Mouse (Mus musculus) gastrocnemius, postnatal 4 days (tissue): ENCODE results near the gene Olfr508. TPM values are rescaled to one million over a fixed set of nuclear protein-coding genes. Genes with fewer than 3 reads are reported as not detected.
"Not testable (repeated sequence)": the region's sequence is repeated elsewhere in the genome, so short reads cannot be mapped to it uniquely, and the experiment has no call there.

Experiments used
- DNase-seq, 2 experiments: peaks; one replicate each; pipeline ENCODE4 v3.0.0; 2021 to 2022; ENCODE audit warnings: low spot score in 2 of 2, mixed read lengths in 2 of 2
- long read RNA-seq, 2 experiments: library from polyadenylated mRNA; stranded (forward); transcript quantifications; one replicate each; pipeline ENCODE4 v2.0.0; 2021
- total RNA-seq, 2 experiments: library from RNA; stranded (reverse); gene quantifications; 2 replicates each; pipeline ENCODE4 v1.2.3; 2021

Olfr508 gene
- total RNA-seq: not detected
- long read RNA-seq, experiment 1: 0 reads
- long read RNA-seq, experiment 2: 0 reads

GRCm38 (mm10) chr7:108629694-108630093, at the start of gene Olfr508:
Gene Olfr508 (plus strand): TSS chr7:108629994.
- DNase-seq: no peak

- DNase-seq: no peak
Measured at GRCm38 (mm10) chr7:108589797-108590196, 40.0 kb upstream of the Olfr508 start.

DNA sequence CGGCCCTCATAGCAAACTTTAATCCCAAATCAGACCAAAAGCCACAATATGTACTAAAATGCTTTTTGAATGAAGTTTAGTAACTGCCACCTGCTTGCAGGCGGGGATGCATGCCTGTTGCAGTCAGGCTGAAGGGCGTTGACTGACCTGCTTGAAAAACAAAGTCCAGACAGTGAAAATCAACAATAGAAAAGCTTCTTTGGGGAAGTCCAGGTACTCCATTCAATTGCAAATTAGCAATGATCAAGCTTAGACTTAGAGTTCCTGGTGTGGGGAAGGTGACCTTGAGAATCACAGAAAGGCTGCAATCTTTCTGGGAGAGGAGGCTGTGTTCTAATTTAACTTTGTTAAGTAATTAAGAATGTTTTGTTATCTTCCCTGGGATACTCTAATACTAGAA, 27.9 kb upstream of the Olfr508 start:
- not testable (repeated sequence) for DNase-seq

GRCm38 (mm10) chr7:108610487-108610886, 19.3 kb upstream of the Olfr508 start, which contains the start of gene Olfr506:
Gene Olfr506 (plus strand): TSS chr7:108610787.
- no peak for DNase-seq

DNA sequence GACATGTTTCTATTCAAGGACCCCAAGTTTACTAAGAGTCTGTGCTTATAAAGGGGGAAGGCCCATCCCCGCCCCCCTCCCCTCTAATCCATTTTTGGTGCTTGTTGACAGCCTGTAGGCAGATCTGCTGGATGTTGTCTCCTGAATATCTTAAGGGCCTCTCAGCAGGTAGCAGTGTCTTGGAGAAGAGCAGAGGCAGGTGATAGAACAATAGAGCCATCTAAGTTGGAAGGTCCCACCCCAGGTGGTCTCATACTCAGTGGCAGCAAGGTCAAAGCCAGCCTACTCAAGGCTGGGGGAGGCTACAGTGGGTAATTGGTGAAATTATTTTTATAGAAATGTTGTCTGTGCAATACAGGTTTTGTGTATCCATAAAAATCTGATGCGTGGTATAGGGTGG, 15.7 kb upstream of the Olfr508 start:
- DNase-seq: no peak

DNA sequence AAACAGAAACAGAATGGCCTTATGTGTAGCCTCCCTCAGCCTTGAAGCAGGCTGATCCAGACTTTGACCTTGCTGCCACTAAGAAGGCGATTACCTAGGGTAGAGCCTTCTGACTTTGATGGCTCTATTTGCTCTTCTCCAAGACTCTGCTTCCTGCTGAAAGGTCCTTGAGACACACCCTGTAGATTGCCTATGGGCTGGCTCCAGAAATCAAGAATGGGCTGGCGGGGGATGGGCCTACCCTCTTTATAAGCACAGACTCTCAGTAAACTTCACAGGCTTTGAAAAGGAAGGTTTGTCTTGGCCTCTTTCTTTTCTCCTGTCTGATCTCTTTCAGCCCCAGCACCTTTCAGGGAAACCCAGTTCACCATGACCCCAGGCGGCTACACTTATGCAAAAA, 13.0 kb upstream of the Olfr508 start:
- DNase-seq: not testable (repeated sequence)

DNA sequence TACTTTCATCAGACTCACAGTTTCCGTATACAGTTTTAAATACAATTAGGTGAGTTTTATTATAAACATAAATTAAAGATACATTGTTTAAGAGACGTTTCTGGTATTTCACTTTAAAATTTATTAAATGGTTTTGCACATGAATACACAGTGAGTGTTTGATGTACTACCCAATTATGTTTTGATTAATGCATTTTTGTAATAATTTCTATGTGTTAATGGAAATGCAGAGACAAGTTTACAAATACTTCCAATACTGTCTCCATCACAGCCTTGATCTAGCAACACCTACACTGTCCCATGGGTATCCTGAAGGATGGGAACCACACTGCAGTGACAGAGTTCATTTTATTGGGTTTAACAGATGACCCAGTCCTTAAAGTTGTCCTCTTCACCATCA, 8.3 kb upstream of the Olfr508 start, which contains the start of gene Olfr507:
Gene Olfr507, plus strand, starts transcription at position 301 of the 400 bp plus-strand sequence.
- no peak for DNase-seq

DNA sequence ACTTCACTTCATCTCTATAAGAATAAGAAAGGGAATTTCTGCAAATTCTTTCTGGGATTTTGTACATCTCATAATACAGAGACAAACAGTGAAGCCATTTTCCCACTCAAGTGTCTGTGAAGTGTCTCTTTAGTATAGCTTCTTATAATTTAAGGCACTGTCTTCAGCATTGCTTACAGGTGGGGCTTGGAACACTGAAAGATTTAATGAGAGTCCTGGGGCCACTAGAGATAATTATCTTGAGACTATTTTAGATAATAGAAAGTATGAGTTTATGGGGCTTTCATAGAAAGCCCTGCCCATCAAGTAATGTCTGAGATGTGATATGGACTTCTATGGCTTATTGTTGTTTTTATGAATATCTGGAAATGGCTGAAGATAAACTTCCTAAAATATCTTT, 22.0 kb downstream of the Olfr508 start, which contains the start of gene Olfr509:
Gene Olfr509, minus strand, starts transcription at position 101 of the 400 bp plus-strand sequence.
- DNase-seq: no peak

- DNase-seq: no peak
Measured at GRCm38 (mm10) chr7:108662419-108662818, 32.6 kb downstream of the Olfr508 start.

DNA sequence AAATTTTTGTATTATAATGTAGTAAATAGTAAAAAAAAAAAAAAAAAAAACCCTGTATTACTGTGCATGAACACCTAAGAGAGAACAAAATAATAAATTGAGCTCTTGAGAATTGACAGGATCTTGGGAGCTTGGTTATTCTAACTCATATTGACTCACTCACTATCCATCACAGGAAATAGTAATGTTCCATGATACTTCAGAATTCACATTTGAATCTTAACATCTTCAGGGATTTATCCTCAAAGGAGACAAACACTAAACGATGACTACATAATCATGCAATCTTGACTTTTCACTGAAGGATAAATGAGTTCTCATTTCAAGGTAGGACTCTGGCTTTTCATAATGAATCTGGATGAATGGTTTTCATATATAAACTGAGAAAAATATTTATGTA, 36.3 kb downstream of the Olfr508 start, which contains the start of gene Olfr510:
Gene Olfr510, plus strand, starts transcription at position 301 of the 400 bp plus-strand sequence.
- no peak for DNase-seq

GRCm38 (mm10) chr7:108671058-108671457, 41.3 kb downstream of the Olfr508 start:
- DNase-seq: no peak

DNA sequence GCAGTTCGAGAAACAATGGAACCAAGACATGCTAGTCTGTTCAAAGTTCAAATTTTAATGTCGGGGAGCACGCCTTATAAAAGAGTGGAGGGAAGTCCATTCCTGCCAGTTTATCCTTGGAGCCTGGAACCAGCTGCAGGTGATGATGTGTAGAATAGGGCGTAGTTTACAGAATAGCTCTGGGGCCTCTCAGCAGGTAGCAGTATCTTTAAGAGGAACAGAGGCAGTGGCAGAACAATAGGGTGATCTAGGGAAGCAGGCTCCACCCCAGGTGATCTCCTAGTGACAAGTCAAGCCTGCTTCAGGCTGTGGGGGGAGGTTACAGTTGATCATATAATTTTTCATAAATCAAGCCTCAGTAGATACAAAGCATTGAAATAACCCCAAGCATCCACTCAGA, 49.1 kb downstream of the Olfr508 start:
- DNase-seq: no peak

Other genes with a start within 250 kb of the Olfr508 start
- gene Olfr495, start 236.8 kb upstream of the Olfr508 start, total RNA-seq: not detected
- gene Olfr497, start 209.6 kb upstream of the Olfr508 start, total RNA-seq: not detected
- not detected for gene Olfr498, start 164.7 kb upstream of the Olfr508 start, total RNA-seq
- not detected for gene Olfr502, start 104.9 kb upstream of the Olfr508 start, total RNA-seq
- gene Olfr503, start 85.5 kb upstream of the Olfr508 start, total RNA-seq: not detected
- not detected for gene Olfr504, start 64.2 kb upstream of the Olfr508 start, total RNA-seq
- not detected for gene Olfr506, start 19.2 kb upstream of the Olfr508 start, total RNA-seq
- gene Olfr507, start 8.2 kb upstream of the Olfr508 start, total RNA-seq: not detected
- gene Olfr509, start 21.9 kb downstream of the Olfr508 start, total RNA-seq: not detected
- not detected for gene Olfr510, start 36.4 kb downstream of the Olfr508 start, total RNA-seq
- gene Olfr512, start 83.3 kb downstream of the Olfr508 start, total RNA-seq: not detected
- gene Olfr513, start 121.0 kb downstream of the Olfr508 start, total RNA-seq: not detected
- not detected for gene Olfr514, start 196.0 kb downstream of the Olfr508 start, total RNA-seq
- not detected for gene Olfr516, start 220.5 kb downstream of the Olfr508 start, total RNA-seq
- not detected for gene Olfr517, start 242.4 kb downstream of the Olfr508 start, total RNA-seq